Mouse (Mus musculus): ENCODE measurements at regions not wholly inside any gene's neighbourhood (a gene's known extent, or its start where the extent isn't known, plus 50 kb on each side); places are given as distances from the start of the nearest gene placed in this dataset.
"Not testable (repeated sequence)": the region's sequence is repeated elsewhere in the genome, so short reads cannot be mapped to it uniquely, and the experiment has no call there.

- DNase-seq: no peak
Measured at GRCm38 (mm10) chr5:102123285-102123684, 53.6 kb upstream of the Wdfy3 start.

GRCm38 (mm10) chr5:102126737-102127136 lies 57.0 kb upstream of the Wdfy3 start:
- DNase-seq: peak; percentile 52

- DNase-seq: no peak
Measured at GRCm38 (mm10) chr5:102147991-102148390, 78.3 kb upstream of the Wdfy3 start.

GRCm38 (mm10) chr5:102149481-102150129 lies 79.9 kb upstream of the Wdfy3 start:
- DNase-seq: peak; percentile 87

- DNase-seq: no peak
Measured at GRCm38 (mm10) chr5:102159621-102160020, 89.9 kb upstream of the Wdfy3 start.

GRCm38 (mm10) chr5:102167981-102168380 lies 98.3 kb upstream of the Wdfy3 start:
- no peak for DNase-seq

- DNase-seq: no peak
Measured at GRCm38 (mm10) chr5:102171808-102172207, 102.1 kb upstream of the Wdfy3 start.

GRCm38 (mm10) chr5:102180250-102180649 lies 110.5 kb upstream of the Wdfy3 start:
- peak; percentile 18 for DNase-seq

GRCm38 (mm10) chr5:102188951-102189350 lies 119.2 kb upstream of the Wdfy3 start:
- DNase-seq: not testable (repeated sequence)

- no peak for DNase-seq
Measured at GRCm38 (mm10) chr5:102206456-102206855, 136.7 kb upstream of the Wdfy3 start.

GRCm38 (mm10) chr5:102206953-102207352 lies 137.2 kb upstream of the Wdfy3 start:
- DNase-seq: peak; percentile 81

- DNase-seq: peak; percentile 35
Measured at GRCm38 (mm10) chr5:102213145-102213544, 143.4 kb upstream of the Wdfy3 start.

GRCm38 (mm10) chr5:102227131-102227530 lies 157.4 kb upstream of the Wdfy3 start:
- no peak for DNase-seq

- DNase-seq: no peak
Measured at GRCm38 (mm10) chr5:102242614-102243013, 172.9 kb upstream of the Wdfy3 start.

GRCm38 (mm10) chr5:102244706-102245105 lies 175.0 kb upstream of the Wdfy3 start:
- DNase-seq: no peak

- DNase-seq: no peak
Measured at GRCm38 (mm10) chr5:102248747-102249146, 179.0 kb upstream of the Wdfy3 start.

GRCm38 (mm10) chr5:102251076-102251475 lies 181.4 kb upstream of the Wdfy3 start:
- DNase-seq: no peak

- no peak for DNase-seq
Measured at GRCm38 (mm10) chr5:102253786-102254185, 184.1 kb upstream of the Wdfy3 start.

GRCm38 (mm10) chr5:102257104-102257503 lies 187.4 kb upstream of the Wdfy3 start:
- DNase-seq: no peak

GRCm38 (mm10) chr5:102261621-102262020 lies 191.9 kb upstream of the Wdfy3 start:
- DNase-seq: no peak

- no peak for DNase-seq
Measured at GRCm38 (mm10) chr5:102266451-102266850, 196.7 kb upstream of the Wdfy3 start.

GRCm38 (mm10) chr5:102267150-102267549 lies 197.4 kb upstream of the Wdfy3 start:
- no peak for DNase-seq

- no peak for DNase-seq
Measured at GRCm38 (mm10) chr5:102269204-102269603, 199.5 kb upstream of the Wdfy3 start.

- no peak for DNase-seq
Measured at GRCm38 (mm10) chr5:102275621-102276020, 205.6 kb upstream of the Arhgap24 start.

GRCm38 (mm10) chr5:102287131-102287530 lies 194.1 kb upstream of the Arhgap24 start:
- DNase-seq: no peak
